Comparison of ENCODE assay signal across 8 mouse cellular contexts in genomic region chrX:10484872-10485569, GRCm38 (mm10). TPM values are rescaled to one million over a fixed set of nuclear protein-coding genes. Genes with fewer than 3 reads are reported as not detected.
DNase-seq lines count a peak whose midpoint lies in the region; ATAC-seq and TF ChIP-seq lines count a peak whose summit lies in the region.

Gene Tspan7, plus strand, starts transcription at chrX:10485158.

- peak within 1 kb of the TSS; percentile 41 for H3K4me3 ChIP-seq in erythroblast, embryonic 14.5 days (replicated peaks)
- peak within 1 kb of the TSS; percentile 51 for H3K4me3 ChIP-seq in embryonic facial prominence, embryonic 15.5 days (replicated peaks)
- H3K4me3 ChIP-seq in limb, embryonic 14.5 days (replicated peaks; ENCODE audit: low read length), result peak within 1 kb of the TSS; percentile 43
- peak within 1 kb of the TSS; percentile 47 for H3K4me3 ChIP-seq in midbrain, embryonic 14.5 days (replicated peaks; ENCODE audit: low read depth, low read length)
- peak within 1 kb of the TSS; percentile 39 for H3K4me3 ChIP-seq in stomach, embryonic 14.5 days (ENCODE audit: low read depth, low read length)

- no peak for TF ChIP-seq POLR2A in limb, embryonic 14.5 days (IDR thresholded peaks at IDR 0.05; ENCODE audit: borderline replicate concordance, extremely low read depth, insufficient read depth, insufficient read length)

- H3K9me3 ChIP-seq in erythroblast, embryonic 14.5 days (ENCODE audit: control insufficient read depth, low read length), result no peaks in the 10 kb centered on the region
- no peaks in the 10 kb centered on the region for H3K9me3 ChIP-seq in embryonic facial prominence, embryonic 15.5 days (replicated peaks)
- H3K9me3 ChIP-seq in limb, embryonic 14.5 days (ENCODE audit: control insufficient read depth, low read length), result no peaks in the 10 kb centered on the region
- no peaks in the 10 kb centered on the region for H3K9me3 ChIP-seq in midbrain, embryonic 14.5 days (ENCODE audit: control insufficient read depth, low read length)
- no peaks in the 10 kb centered on the region for H3K9me3 ChIP-seq in stomach, embryonic 14.5 days (ENCODE audit: control insufficient read depth, low read depth, low read length)

- 16% methylated on average over 16 of the region's 41 CpGs for WGBS in embryonic facial prominence, embryonic 15.5 days
- WGBS in limb, embryonic 14.5 days, result 29% methylated on average over 36 of the region's 41 CpGs
- 16% methylated on average over 34 of the region's 41 CpGs for WGBS in midbrain, embryonic 14.5 days
- WGBS in stomach, embryonic 14.5 days, result 11% methylated on average over 38 of the region's 41 CpGs

- H3K27ac ChIP-seq in embryonic facial prominence, embryonic 15.5 days (replicated peaks), result no peak within 1 kb of the TSS
- H3K27ac ChIP-seq in limb, embryonic 14.5 days (replicated peaks; ENCODE audit: low read depth, low read length), result 0 out of 2 replicates have a peak within 1 kb of the TSS, but pooled peaks have one; percentile 10
- H3K27ac ChIP-seq in midbrain, embryonic 14.5 days (replicated peaks; ENCODE audit: low read depth, low read length), result peak within 1 kb of the TSS; percentile 77
- H3K27ac ChIP-seq in stomach, embryonic 14.5 days (ENCODE audit: low read length), result no peak within 1 kb of the TSS

- no peaks in the 10 kb centered on the region for H3K36me3 ChIP-seq in erythroblast, embryonic 14.5 days (ENCODE audit: control insufficient read depth)
- no peaks in the 10 kb centered on the region for H3K36me3 ChIP-seq in embryonic facial prominence, embryonic 15.5 days
- no peaks in the 10 kb centered on the region for H3K36me3 ChIP-seq in limb, embryonic 14.5 days (ENCODE audit: control insufficient read depth, insufficient read depth, low read length)
- H3K36me3 ChIP-seq in midbrain, embryonic 14.5 days (ENCODE audit: control insufficient read depth, insufficient read depth, low read length), result no peaks in the 10 kb centered on the region
- H3K36me3 ChIP-seq in stomach, embryonic 14.5 days (ENCODE audit: control insufficient read depth, insufficient read depth, low read length), result no peaks in the 10 kb centered on the region

- no peak for ATAC-seq in erythroblast, adult 5-6 weeks (replicated peaks; ENCODE audit: low FRiP score, poor library complexity, severe bottlenecking)
- ATAC-seq in embryonic facial prominence, embryonic 15.5 days (ENCODE audit: insufficient number of reproducible peaks, low FRiP score, low TSS enrichment, low read depth), result peak; percentile 82
- ATAC-seq in limb, embryonic 14.5 days (ENCODE audit: low FRiP score, low read depth), result peak; percentile 85
- ATAC-seq in midbrain, embryonic 14.5 days (ENCODE audit: low FRiP score, low TSS enrichment), result peak; percentile 81
- ATAC-seq in stomach, embryonic 14.5 days (ENCODE audit: insufficient number of reproducible peaks, insufficient read depth, low FRiP score, low read depth), result peak; percentile 61; the same call in 1 of the 2 replicates

- peaks cover 13% of the 10 kb centered on the region for H3K27me3 ChIP-seq in erythroblast, embryonic 14.5 days (ENCODE audit: control insufficient read depth)
- H3K27me3 ChIP-seq in embryonic facial prominence, embryonic 15.5 days, result no peaks in the 10 kb centered on the region
- no peaks in the 10 kb centered on the region for H3K27me3 ChIP-seq in limb, embryonic 14.5 days (ENCODE audit: control insufficient read depth, insufficient read depth, low read length)
- no peaks in the 10 kb centered on the region for H3K27me3 ChIP-seq in midbrain, embryonic 14.5 days (ENCODE audit: control insufficient read depth, insufficient read depth, low read length)
- no peaks in the 10 kb centered on the region for H3K27me3 ChIP-seq in stomach, embryonic 14.5 days (ENCODE audit: control insufficient read depth, insufficient read depth, low read length)

- DNase-seq in heart, adult 9 months (ENCODE audit: low spot score in 2 of 2), result peak; percentile 29 to 32
- peak; percentile 12 to 19 for DNase-seq in kidney, adult 8-10 months
- peak; percentile 33 for DNase-seq in limb, embryonic 14.5 days (ENCODE audit: low spot score)
- DNase-seq in midbrain, embryonic 14.5 days, result peak; percentile 86

- peak within 1 kb of the TSS; percentile 37 for H3K9ac ChIP-seq in embryonic facial prominence, embryonic 15.5 days
- H3K9ac ChIP-seq in limb, embryonic 14.5 days (ENCODE audit: low read depth, low read length, severe bottlenecking), result peak within 1 kb of the TSS; percentile 43
- peak within 1 kb of the TSS; percentile 59 for H3K9ac ChIP-seq in midbrain, embryonic 14.5 days (replicated peaks; ENCODE audit: low read length)
- H3K9ac ChIP-seq in stomach, embryonic 14.5 days (replicated peaks; ENCODE audit: low read depth, low read length), result peak within 1 kb of the TSS; percentile 14; the same call in 1 of the 2 replicates

- H3K4me1 ChIP-seq in erythroblast, embryonic 14.5 days (ENCODE audit: control insufficient read depth), result no peaks in the 10 kb centered on the region
- no peaks in the 10 kb centered on the region for H3K4me1 ChIP-seq in embryonic facial prominence, embryonic 15.5 days
- no peaks in the 10 kb centered on the region for H3K4me1 ChIP-seq in limb, embryonic 14.5 days (ENCODE audit: control insufficient read depth, insufficient read depth, low read length)
- no peaks in the 10 kb centered on the region for H3K4me1 ChIP-seq in midbrain, embryonic 14.5 days (ENCODE audit: control insufficient read depth, insufficient read depth, low read length)
- H3K4me1 ChIP-seq in stomach, embryonic 14.5 days (ENCODE audit: control insufficient read depth, insufficient read depth, low read length), result no peaks in the 10 kb centered on the region

- H3K4me2 ChIP-seq in embryonic facial prominence, embryonic 15.5 days (replicated peaks), result peak within 1 kb of the TSS; percentile 58
- H3K4me2 ChIP-seq in limb, embryonic 14.5 days (replicated peaks; ENCODE audit: low read depth, low read length, severe bottlenecking), result peak within 1 kb of the TSS; percentile 63
- H3K4me2 ChIP-seq in midbrain, embryonic 14.5 days (ENCODE audit: low read length), result peak within 1 kb of the TSS; percentile 53
- peak within 1 kb of the TSS; percentile 60 for H3K4me2 ChIP-seq in stomach, embryonic 14.5 days (replicated peaks; ENCODE audit: low read depth, low read length)

RNA-seq across cellular contexts. Expression of gene Tspan7, which starts in this region (rescaled TPM):
- 0.01 and 0.02 TPM in 2 replicates for polyA plus RNA-seq in erythroblast, embryonic 14.5 days (2012)
- total RNA-seq in erythroblast, adult 5-6 weeks (2015; ENCODE audit: low replicate concordance), result 0.19 and 2.7 TPM in 2 replicates
- not detected in 2 replicates for total RNA-seq in erythroblast, adult 5-6 weeks (2017; ENCODE audit: low replicate concordance)
- polyA plus RNA-seq in embryonic facial prominence, embryonic 15.5 days (2015; fragmentation: Nextera tagmentation; extraction: Ambion mirVana), result 78.3 and 85.2 TPM in 2 replicates
- polyA plus RNA-seq in limb, embryonic 14.5 days (2012; rRNA removed), result 54.8 and 64.4 TPM in 2 replicates
- polyA plus RNA-seq in limb, embryonic 14.5 days (2014; fragmentation: Nextera tagmentation; extraction: Ambion mirVana), result 70.1 and 70.7 TPM in 2 replicates
- 332 and 367 TPM in 2 replicates for polyA plus RNA-seq in midbrain, embryonic 14.5 days (2014; fragmentation: Nextera tagmentation; extraction: Ambion mirVana)
- 79.9 and 90.4 TPM in 2 replicates for polyA plus RNA-seq in stomach, embryonic 14.5 days (2014; fragmentation: Nextera tagmentation; extraction: Ambion mirVana)

Comparison
In these comparisons a context has a peak if more than half of its experiments do, and no peak if none do; other contexts are left out.
1. RNA of gene Tspan7 (polyA plus RNA-seq): 332 to 367 TPM in midbrain, embryonic 14.5 days, 78.3 to 85.2 TPM in embryonic facial prominence, embryonic 15.5 days, 79.9 to 90.4 TPM in stomach, embryonic 14.5 days and 54.8 to 70.7 TPM in limb, embryonic 14.5 days; 0.01 to 0.02 TPM in erythroblast, embryonic 14.5 days; every median in the first group is over 10 times any median in the second.
2. H3K27ac ChIP-seq: peak in limb, embryonic 14.5 days (single experiment) and midbrain, embryonic 14.5 days (single experiment); none in embryonic facial prominence, embryonic 15.5 days (single experiment) and stomach, embryonic 14.5 days (single experiment).
3. DNase-seq: peak in every context shown above with its lines; median percentile 86 in midbrain, embryonic 14.5 days; 33 in limb, embryonic 14.5 days; 30 in heart, adult 9 months; 16 in kidney, adult 8-10 months.
4. Peak in every context shown above with its lines, with median percentiles within 50 percentile points of each other: H3K4me3 ChIP-seq, H3K4me2 ChIP-seq and H3K9ac ChIP-seq.